Mouse (Mus musculus) C2C12 (cell line): ENCODE results near the gene Topors.

Experiments used
- CEBPB ChIP-seq: IDR thresholded peaks from one replicate; pipeline ENCODE4 v1.6.1; 2011; ENCODE audit warnings: low read depth, mild to moderate bottlenecking, control low read depth, moderate library complexity
- CTCF ChIP-seq: IDR thresholded peaks from one replicate; pipeline ENCODE4 v1.5.1; 2011; ENCODE audit not compliant: control insufficient read depth, insufficient read depth, insufficient read length
- MYOG ChIP-seq: IDR thresholded peaks from one replicate; pipeline ENCODE4 v1.6.1; 2011; ENCODE audit not compliant: control insufficient read depth, insufficient read length; ENCODE audit errors: extremely low read depth
- USF1 ChIP-seq: IDR thresholded peaks from one replicate; pipeline ENCODE4 v1.6.1; 2011; ENCODE audit warnings: low read depth, mild to moderate bottlenecking, control low read depth, moderate library complexity

GRCm38 (mm10) chr4:40243006-40243405 is 26.6 kb downstream of the Topors start:
- no peak for TF ChIP-seq CTCF
- no peak for TF ChIP-seq CEBPB
- no peak for TF ChIP-seq USF1
- no peak for TF ChIP-seq MYOG
